Mouse (Mus musculus) E14TG2a.4 (cell line): ENCODE results near the gene Ung.
A peak's percentile ranks its signal among the peaks of the same experiment; 100 is the strongest.

ENCODE experiments used
- CTCF ChIP-seq: conservative IDR thresholded peaks from 2 replicates; pipeline ENCODE4 v1.5.1; 2014; ENCODE audit warnings: low read length
- NANOG ChIP-seq: IDR thresholded peaks from 2 replicates; pipeline ENCODE4 v1.6.1; 2014; ENCODE audit warnings: borderline replicate concordance, low read length, mixed read lengths
- POU5F1 ChIP-seq: IDR thresholded peaks from 2 replicates; pipeline ENCODE4 v1.6.1; 2014; ENCODE audit warnings: low read length, borderline replicate concordance

DNA sequence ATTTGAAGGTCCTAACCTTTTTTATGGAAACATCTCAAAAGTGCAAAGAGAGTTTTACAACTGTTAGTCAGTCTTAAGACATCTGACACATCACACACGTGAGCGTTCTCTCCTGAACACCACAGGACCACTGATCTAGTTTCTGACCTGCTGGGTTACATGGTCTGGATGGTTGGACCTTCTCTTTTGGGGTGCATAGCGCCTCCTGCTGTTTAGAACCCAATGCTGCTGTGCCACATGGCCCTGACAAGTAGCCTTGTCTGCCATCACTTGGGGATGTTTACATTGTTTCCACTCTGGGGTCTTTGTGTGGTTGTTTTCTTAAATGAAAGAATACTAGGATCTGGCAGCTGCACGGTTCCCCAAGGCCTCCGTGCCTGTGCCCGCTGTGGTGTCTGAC is 16.9 kb upstream of the Ung start:
- peak; percentile 69 for TF ChIP-seq CTCF
- no peak for TF ChIP-seq NANOG
- no peak for TF ChIP-seq POU5F1
